Mouse (Mus musculus): ENCODE results near the gene Def6. TPM values are rescaled to one million over a fixed set of nuclear protein-coding genes. Genes with fewer than 3 reads are reported as not detected.

Def6 gene
- polyA plus RNA-seq, 1 experiment from 2014 or later = 11.4 TPM

DNA sequence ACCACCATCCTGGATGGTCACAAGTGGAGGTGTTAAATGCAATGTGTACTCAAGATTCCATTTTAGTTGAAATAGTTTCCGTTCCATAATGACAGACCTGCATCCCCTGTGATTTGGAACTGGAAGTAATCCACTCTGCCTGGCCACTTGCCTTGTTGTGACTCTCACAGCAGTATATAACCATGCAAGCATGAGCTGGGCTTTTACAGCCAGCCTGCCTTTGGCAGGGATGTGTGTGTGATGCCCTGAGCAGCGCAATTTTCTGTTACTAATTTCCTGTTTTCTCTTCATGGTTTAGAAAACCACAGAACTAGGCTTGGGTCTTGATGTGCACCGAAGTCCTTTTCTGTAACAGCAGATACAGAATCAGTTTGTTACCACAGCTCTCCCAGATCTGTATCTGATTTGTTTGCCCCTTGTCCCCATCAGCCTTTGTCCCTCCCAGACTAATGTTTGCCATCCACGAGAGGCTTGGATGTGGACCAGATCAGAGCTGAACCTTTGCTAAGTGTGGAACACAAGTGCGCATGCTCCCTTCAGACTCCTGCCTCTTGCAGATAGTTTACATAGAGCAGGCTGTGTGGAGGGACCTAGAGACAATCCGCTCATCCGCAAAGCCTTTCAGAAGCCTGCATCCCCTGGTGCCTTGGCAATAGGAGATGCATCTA lies 22.5 kb upstream of the Def6 start:
- Histone ChIP-seq H3K27ac (replicated peaks) (no peak overlapping the region), H3K36me3 (ENCODE audit: control insufficient read depth, insufficient read depth, low read length) (peaks cover under 1% of the 10 kb centered on the region; the same call in 1 of the 2 replicates), H3K4me2 (replicated peaks; ENCODE audit: low read depth) (no peak overlapping the region), H3K4me3 (ENCODE audit: low read depth, low read length) (no peak overlapping the region), H3K9ac (ENCODE audit: low read length) (no peak overlapping the region), H3K27me3 (ENCODE audit: control insufficient read depth, insufficient read depth, low read length) (no peaks in the 10 kb centered on the region), H3K9me3 (ENCODE audit: control insufficient read depth, low read length) (no peaks in the 10 kb centered on the region), H3K4me1 (replicated peaks; ENCODE audit: control insufficient read depth, insufficient read depth) (no peaks in the 10 kb centered on the region)
- ATAC-seq (ENCODE audit: low FRiP score, low TSS enrichment) = no peak
- TF ChIP-seq EP300 (optimal IDR thresholded peaks at IDR 0.05) = no peak
- TF ChIP-seq CTCF (IDR thresholded peaks at IDR 0.05; ENCODE audit: low read depth) = no peak
- WGBS = 57% methylated on average over 7 of the region's 7 CpGs
- no peak for DNase-seq (ENCODE audit: low spot score)

DNA sequence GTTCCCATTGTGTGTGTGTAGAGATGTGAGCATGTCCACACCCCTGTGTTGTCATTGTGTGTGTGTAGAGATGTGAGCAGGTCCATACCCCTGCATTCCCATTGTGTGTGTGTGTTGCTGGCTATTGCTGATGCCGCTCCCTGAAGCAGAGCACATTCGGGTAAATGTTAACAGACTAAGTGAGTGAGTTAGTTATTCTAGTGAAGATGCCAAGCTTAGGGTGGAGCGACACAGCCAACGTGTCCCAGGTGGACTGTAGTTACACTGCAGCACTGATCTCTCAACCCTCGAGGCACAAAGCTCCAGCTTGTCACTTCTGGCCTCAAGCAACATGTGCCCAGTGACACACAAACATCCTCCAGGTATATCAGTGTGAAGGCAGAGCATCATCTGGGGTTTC lies 19.3 kb upstream of the Def6 start:
- Histone ChIP-seq H3K9ac (ENCODE audit: low read length) (no peak overlapping the region), H3K27ac (replicated peaks) (no peak overlapping the region), H3K4me3 (ENCODE audit: low read depth, low read length) (no peak overlapping the region), H3K4me1 (replicated peaks; ENCODE audit: control insufficient read depth, insufficient read depth) (no peaks in the 10 kb centered on the region), H3K4me2 (replicated peaks; ENCODE audit: low read depth) (no peak overlapping the region), H3K9me3 (ENCODE audit: control insufficient read depth, low read length) (no peaks in the 10 kb centered on the region), H3K36me3 (ENCODE audit: control insufficient read depth, insufficient read depth, low read length) (peaks cover 12% of the 10 kb centered on the region; the same call in 1 of the 2 replicates), H3K27me3 (ENCODE audit: control insufficient read depth, insufficient read depth, low read length) (no peaks in the 10 kb centered on the region)
- no peak for DNase-seq (ENCODE audit: low spot score)
- ATAC-seq (ENCODE audit: low FRiP score, low TSS enrichment) = no peak
- TF ChIP-seq CTCF (IDR thresholded peaks at IDR 0.05; ENCODE audit: low read depth) (no peak), EP300 (optimal IDR thresholded peaks at IDR 0.05) (no peak)
- WGBS = 83% methylated on average over 5 of the region's 5 CpGs

DNA sequence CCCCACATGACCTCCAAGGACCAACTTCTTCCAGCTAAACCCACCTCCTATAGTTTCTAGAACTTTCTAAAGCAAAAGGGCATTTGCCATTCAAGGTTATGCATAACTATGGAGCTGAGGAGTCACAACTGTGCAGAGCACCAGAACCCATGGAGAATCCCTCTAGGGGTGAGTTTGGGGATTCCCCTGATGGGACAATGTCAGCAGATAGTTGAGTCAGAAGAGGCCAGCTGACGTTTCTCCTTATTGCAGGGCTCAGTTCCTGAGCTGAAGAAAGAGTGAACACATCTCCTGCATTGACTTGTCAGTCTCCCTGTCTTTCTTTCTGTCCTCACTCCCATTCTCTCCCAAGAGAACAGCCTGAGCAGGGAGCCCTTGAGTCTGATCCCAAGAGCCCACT lies 14.8 kb upstream of the Def6 start:
- no peak for TF ChIP-seq EP300 (optimal IDR thresholded peaks at IDR 0.05)
- no peak for TF ChIP-seq CTCF (IDR thresholded peaks at IDR 0.05; ENCODE audit: low read depth)
- no peak for DNase-seq (ENCODE audit: low spot score)
- H3K27me3 ChIP-seq (ENCODE audit: control insufficient read depth, insufficient read depth, low read length) = no peaks in the 10 kb centered on the region

DNA sequence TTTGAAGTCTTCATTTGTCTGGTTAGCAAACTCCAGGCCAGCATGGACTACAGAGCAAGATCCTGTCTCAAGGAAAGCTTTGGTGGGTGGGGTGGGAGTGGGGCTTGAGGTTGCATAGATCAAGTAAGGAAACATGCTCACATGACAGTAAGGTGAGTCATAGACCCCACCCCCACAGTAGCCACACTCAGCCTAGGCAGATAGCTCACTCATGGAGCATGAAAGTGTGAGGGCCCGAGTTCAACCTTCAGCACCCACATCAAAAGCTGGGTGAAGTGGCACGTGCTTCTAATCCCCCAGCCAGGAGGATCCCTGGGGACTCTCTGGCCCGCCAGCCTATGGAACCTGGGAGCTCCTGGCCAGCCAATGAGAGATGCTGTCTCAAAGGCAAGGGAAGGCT lies 14.0 kb upstream of the Def6 start:
- Histone ChIP-seq H3K27ac (replicated peaks) (no peak overlapping the region), H3K4me1 (replicated peaks; ENCODE audit: control insufficient read depth, insufficient read depth) (no peaks in the 10 kb centered on the region), H3K9ac (ENCODE audit: low read length) (no peak overlapping the region), H3K4me2 (replicated peaks; ENCODE audit: low read depth) (no peak overlapping the region), H3K4me3 (ENCODE audit: low read depth, low read length) (no peak overlapping the region), H3K9me3 (ENCODE audit: control insufficient read depth, low read length) (no peaks in the 10 kb centered on the region), H3K36me3 (ENCODE audit: control insufficient read depth, insufficient read depth, low read length) (peaks cover 18% of the 10 kb centered on the region), H3K27me3 (ENCODE audit: control insufficient read depth, insufficient read depth, low read length) (no peaks in the 10 kb centered on the region)
- TF ChIP-seq EP300 (optimal IDR thresholded peaks at IDR 0.05) = no peak
- no peak for TF ChIP-seq CTCF (IDR thresholded peaks at IDR 0.05; ENCODE audit: low read depth)
- DNase-seq (ENCODE audit: low spot score) (no peak), ATAC-seq (ENCODE audit: low FRiP score, low TSS enrichment) (no peak)
- 73% methylated on average over 3 of the region's 3 CpGs for WGBS

More for the DNA sequence above, 14.8 kb upstream of the Def6 start:
- ATAC-seq (ENCODE audit: low FRiP score, low TSS enrichment) = no peak
- no peak overlapping the region for H3K9ac ChIP-seq (ENCODE audit: low read length)
- no peak overlapping the region for H3K4me3 ChIP-seq (ENCODE audit: low read depth, low read length)
- H3K9me3 ChIP-seq (ENCODE audit: control insufficient read depth, low read length) = no peaks in the 10 kb centered on the region
- H3K4me1 ChIP-seq (replicated peaks; ENCODE audit: control insufficient read depth, insufficient read depth) = no peaks in the 10 kb centered on the region
- no peak overlapping the region for H3K27ac ChIP-seq (replicated peaks)
- no peak overlapping the region for H3K4me2 ChIP-seq (replicated peaks; ENCODE audit: low read depth)
- peaks cover 18% of the 10 kb centered on the region for H3K36me3 ChIP-seq (ENCODE audit: control insufficient read depth, insufficient read depth, low read length)
- WGBS = 67% methylated on average over 1 of the region's 1 CpGs

DNA sequence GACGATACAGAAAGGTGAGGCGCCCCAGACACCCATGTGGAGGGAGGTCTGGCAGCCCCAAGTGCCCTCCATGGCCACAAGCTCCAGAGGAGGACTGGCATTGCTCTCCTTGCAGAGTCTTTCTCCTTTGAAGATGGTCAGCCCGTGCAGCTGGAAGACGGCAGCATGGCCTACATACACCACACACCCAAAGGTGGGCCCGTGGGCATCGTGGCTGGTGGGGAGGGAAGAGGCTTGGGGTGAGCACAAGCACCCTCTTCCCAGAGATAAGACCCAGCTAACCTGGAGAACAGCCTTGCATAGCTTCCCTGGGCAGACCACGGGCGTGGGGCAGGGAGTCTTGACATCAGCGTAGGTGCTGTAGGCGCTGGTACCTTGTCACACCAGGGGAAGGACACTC lies 12.5 kb upstream of the Def6 start:
- H3K36me3 ChIP-seq (ENCODE audit: control insufficient read depth, insufficient read depth, low read length) = peaks cover 20% of the 10 kb centered on the region

DNA sequence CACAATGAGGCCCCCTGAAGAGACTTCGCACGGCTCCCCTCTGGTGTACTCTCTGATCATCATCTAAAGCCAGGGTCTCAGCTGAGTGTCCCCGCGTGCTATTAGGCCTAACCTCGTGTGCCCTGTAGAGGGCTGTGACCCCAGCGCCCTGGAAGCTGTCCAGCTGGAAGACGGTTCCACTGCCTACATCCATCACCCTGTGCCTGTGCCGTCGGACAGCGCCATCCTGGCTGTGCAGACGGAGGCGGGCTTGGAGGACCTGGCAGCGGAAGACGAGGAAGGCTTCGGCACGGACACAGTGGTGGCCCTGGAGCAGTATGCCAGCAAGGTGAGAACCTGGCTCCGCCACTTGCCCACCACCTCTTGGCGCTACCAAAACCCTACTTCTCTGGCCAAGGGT lies 9.9 kb upstream of the Def6 start:
- Histone ChIP-seq H3K36me3 (ENCODE audit: control insufficient read depth, insufficient read depth, low read length) (peaks cover 23% of the 10 kb centered on the region; the same call in 1 of the 2 replicates), H3K4me1 (replicated peaks; ENCODE audit: control insufficient read depth, insufficient read depth) (no peaks in the 10 kb centered on the region), H3K4me2 (replicated peaks; ENCODE audit: low read depth) (no peak overlapping the region), H3K4me3 (ENCODE audit: low read depth, low read length) (no peak overlapping the region), H3K9me3 (ENCODE audit: control insufficient read depth, low read length) (no peaks in the 10 kb centered on the region), H3K27ac (replicated peaks) (no peak overlapping the region), H3K27me3 (ENCODE audit: control insufficient read depth, insufficient read depth, low read length) (no peaks in the 10 kb centered on the region), H3K9ac (ENCODE audit: low read length) (no peak overlapping the region)
- ATAC-seq (ENCODE audit: low FRiP score, low TSS enrichment) (no peak), DNase-seq (ENCODE audit: low spot score) (no peak)
- TF ChIP-seq EP300 (optimal IDR thresholded peaks at IDR 0.05) (no peak), CTCF (IDR thresholded peaks at IDR 0.05; ENCODE audit: low read depth) (no peak)
- WGBS = 69% methylated on average over 17 of the region's 18 CpGs

More for the DNA sequence above, 12.5 kb upstream of the Def6 start:
- no peak for ATAC-seq (ENCODE audit: low FRiP score, low TSS enrichment)
- Histone ChIP-seq H3K27me3 (ENCODE audit: control insufficient read depth, insufficient read depth, low read length) (no peaks in the 10 kb centered on the region), H3K9me3 (ENCODE audit: control insufficient read depth, low read length) (no peaks in the 10 kb centered on the region), H3K9ac (ENCODE audit: low read length) (no peak overlapping the region), H3K27ac (replicated peaks) (no peak overlapping the region), H3K4me1 (replicated peaks; ENCODE audit: control insufficient read depth, insufficient read depth) (no peaks in the 10 kb centered on the region), H3K4me2 (replicated peaks; ENCODE audit: low read depth) (no peak overlapping the region), H3K4me3 (ENCODE audit: low read depth, low read length) (no peak overlapping the region)
- no peak for TF ChIP-seq CTCF (IDR thresholded peaks at IDR 0.05; ENCODE audit: low read depth)
- no peak for TF ChIP-seq EP300 (optimal IDR thresholded peaks at IDR 0.05)
- WGBS = 92% methylated on average over 10 of the region's 10 CpGs
- DNase-seq (ENCODE audit: low spot score) = no peak
